Mouse (Mus musculus) erythroblast, embryonic 14.5 days (primary cell): ENCODE measurements around the gene Med4.

Experiments used
- GATA1 ChIP-seq: IDR thresholded peaks from 2 replicates; pipeline ENCODE4 v1.6.1; 2012; ENCODE audit warnings: low read length, inconsistent platforms, mixed read lengths
- TAL1 ChIP-seq: IDR thresholded peaks from 3 replicates; pipeline ENCODE4 v1.6.1; 2012; ENCODE audit warnings: low read length, inconsistent platforms, mixed read lengths

GRCm38 (mm10) chr14:73503237-73503933 lies 6.4 kb upstream of the Med4 start:
- TF ChIP-seq GATA1, result no peak
- no peak for TF ChIP-seq TAL1
